Comparison of ENCODE assay signal across 8 mouse cellular contexts in the genomic region with DNA sequence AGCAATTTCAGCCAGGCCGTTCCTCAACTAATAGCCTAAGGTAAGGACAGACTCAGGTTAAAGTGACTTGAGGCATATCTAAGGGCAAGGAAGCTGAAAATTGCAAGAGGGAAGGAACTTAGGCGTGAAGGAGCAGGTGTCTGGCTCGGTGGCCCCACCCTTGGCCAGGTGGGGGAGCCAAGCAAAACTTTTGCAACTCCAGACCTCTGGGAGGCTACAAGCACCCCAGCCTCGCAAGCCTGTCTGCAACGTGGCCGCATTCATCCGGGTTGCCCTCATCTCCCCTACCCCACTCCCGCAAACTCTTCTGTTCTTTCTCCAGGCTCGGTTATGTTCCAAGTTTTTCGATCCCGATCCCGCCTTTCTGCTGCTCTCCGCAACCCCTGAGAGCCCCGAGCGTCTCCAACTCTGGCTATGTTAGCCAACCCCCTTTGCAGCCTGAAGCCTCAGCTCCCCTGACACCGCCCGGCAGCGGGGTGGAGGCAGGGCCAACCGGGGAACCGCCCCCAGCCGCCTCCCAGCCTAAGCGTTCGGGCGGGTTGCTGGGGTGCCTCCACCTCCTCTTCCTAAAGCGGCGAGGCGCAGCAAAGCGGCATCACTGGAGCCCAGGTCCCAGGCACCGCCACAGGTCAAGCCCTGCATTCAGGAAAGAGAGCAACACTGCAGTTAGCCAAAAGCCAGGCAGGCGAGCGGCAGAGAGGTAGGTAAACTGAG. TPM values are rescaled to one million over a fixed set of nuclear protein-coding genes. Genes with fewer than 3 reads are reported as not detected.
DNase-seq lines count a peak whose midpoint lies in the region; ATAC-seq and TF ChIP-seq lines count a peak whose summit lies in the region.

A gene (plus strand): TSS at position 201 of the 714 bp plus-strand sequence.

- peak within 1 kb of the TSS; percentile 73 for H3K4me3 ChIP-seq in E14TG2a.4 (replicated peaks; ENCODE audit: low read length)
- peak within 1 kb of the TSS; percentile 48 for H3K4me3 ChIP-seq in forebrain, embryonic 13.5 days
- H3K4me3 ChIP-seq in lung, embryonic 14.5 days (ENCODE audit: low read depth, low read length), result peak within 1 kb of the TSS; percentile 50
- peak within 1 kb of the TSS; percentile 47 for H3K4me3 ChIP-seq in neural tube, embryonic 15.5 days (replicated peaks)

- H3K27me3 ChIP-seq in E14TG2a.4 (ENCODE audit: insufficient read depth, low read length), result peaks cover 14% of the 10 kb centered on the region
- H3K27me3 ChIP-seq in forebrain, embryonic 13.5 days, result peaks cover 7% of the 10 kb centered on the region; the same call in 1 of the 2 replicates
- H3K27me3 ChIP-seq in lung, embryonic 14.5 days (ENCODE audit: insufficient read depth, low read length), result no peaks in the 10 kb centered on the region
- H3K27me3 ChIP-seq in neural tube, embryonic 15.5 days (replicated peaks), result 0 out of 2 replicates have a peak, but pooled peaks cover 4% of the 10 kb centered on the region

- H3K36me3 ChIP-seq in E14TG2a.4 (ENCODE audit: insufficient read depth, low read length), result no peaks in the 10 kb centered on the region
- H3K36me3 ChIP-seq in forebrain, embryonic 13.5 days (ENCODE audit: poor library complexity, severe bottlenecking), result no peaks in the 10 kb centered on the region
- no peaks in the 10 kb centered on the region for H3K36me3 ChIP-seq in lung, embryonic 14.5 days (ENCODE audit: insufficient read depth)
- H3K36me3 ChIP-seq in neural tube, embryonic 15.5 days, result no peaks in the 10 kb centered on the region

- H3K9me3 ChIP-seq in E14TG2a.4 (ENCODE audit: low read length), result no peaks in the 10 kb centered on the region
- no peaks in the 10 kb centered on the region for H3K9me3 ChIP-seq in forebrain, embryonic 13.5 days (replicated peaks)
- H3K9me3 ChIP-seq in lung, embryonic 14.5 days (ENCODE audit: low read depth, low read length), result no peaks in the 10 kb centered on the region
- H3K9me3 ChIP-seq in neural tube, embryonic 15.5 days (replicated peaks), result no peaks in the 10 kb centered on the region

- no peak within 1 kb of the TSS for H3K27ac ChIP-seq in forebrain, embryonic 13.5 days
- peak within 1 kb of the TSS; percentile 46 for H3K27ac ChIP-seq in lung, embryonic 14.5 days (ENCODE audit: low read depth)
- H3K27ac ChIP-seq in neural tube, embryonic 15.5 days (replicated peaks), result no peak within 1 kb of the TSS

- peak within 1 kb of the TSS; percentile 46 for H3K9ac ChIP-seq in forebrain, embryonic 13.5 days
- peak within 1 kb of the TSS; percentile 40 for H3K9ac ChIP-seq in lung, embryonic 14.5 days
- peak within 1 kb of the TSS; percentile 28 for H3K9ac ChIP-seq in neural tube, embryonic 15.5 days (replicated peaks)

- TF ChIP-seq CTCF in E14TG2a.4 (conservative IDR thresholded peaks at IDR 0.05; ENCODE audit: low read length), result no peak
- no peak for TF ChIP-seq CTCF in lung, embryonic 14.5 days (IDR thresholded peaks at IDR 0.05; ENCODE audit: low read depth)

- DNase-seq in c-Kit-positive CD71-positive TER-119-negative erythroid progenitor cells, embryonic 14.5 days (ENCODE audit: low read depth), result peak; percentile 44
- peak; percentile 46 to 54 for DNase-seq in heart, postnatal 10 days
- peak; percentile 40 to 64 for DNase-seq in kidney, postnatal 36 days
- DNase-seq in lung, embryonic 14.5 days, result peak; percentile 76
- peak; percentile 80 to 82 for DNase-seq in thymus, adult 18-20 months

- 0 out of 2 replicates have a peak, but pooled peaks cover 4% of the 10 kb centered on the region for H3K4me1 ChIP-seq in E14TG2a.4 (replicated peaks; ENCODE audit: low read depth, low read length)
- no peaks in the 10 kb centered on the region for H3K4me1 ChIP-seq in forebrain, embryonic 13.5 days
- H3K4me1 ChIP-seq in lung, embryonic 14.5 days (ENCODE audit: insufficient read depth), result no peaks in the 10 kb centered on the region
- H3K4me1 ChIP-seq in neural tube, embryonic 15.5 days, result peaks cover 3% of the 10 kb centered on the region; the same call in 1 of the 2 replicates

- peak; percentile 90 for ATAC-seq in forebrain, embryonic 13.5 days
- peak; percentile 98 for ATAC-seq in lung, embryonic 14.5 days (ENCODE audit: insufficient read depth)
- ATAC-seq in neural tube, embryonic 15.5 days (ENCODE audit: low FRiP score), result peak; percentile 74

- H3K4me2 ChIP-seq in forebrain, embryonic 13.5 days, result peak within 1 kb of the TSS; percentile 71
- peak within 1 kb of the TSS; percentile 69 for H3K4me2 ChIP-seq in lung, embryonic 14.5 days
- H3K4me2 ChIP-seq in neural tube, embryonic 15.5 days, result peak within 1 kb of the TSS; percentile 89

- 31% methylated on average over 30 of the region's 31 CpGs for WGBS in forebrain, embryonic 13.5 days
- 13% methylated on average over 29 of the region's 31 CpGs for WGBS in lung, embryonic 14.5 days
- WGBS in neural tube, embryonic 15.5 days, result 21% methylated on average over 31 of the region's 31 CpGs

- intact Hi-C loops in heart, postnatal 10 days (cut with DNase I), result no loop called here

RNA-seq across cellular contexts. Expression of the gene that starts here (rescaled TPM):
- polyA plus RNA-seq in forebrain, embryonic 13.5 days (2015; fragmentation: Nextera tagmentation; extraction: Ambion mirVana), result 1.3 and 1.4 TPM in 2 replicates
- 1 to 10 TPM; 2.6 to 3.0 TPM for total RNA-seq in heart, postnatal 10 days (2021)
- 6.1 and 6.5 TPM in 2 replicates for polyA plus RNA-seq in lung, embryonic 14.5 days (2014; fragmentation: Nextera tagmentation; extraction: Ambion mirVana)
- 0.60 and 3.1 TPM in 2 replicates for polyA plus RNA-seq in neural tube, embryonic 15.5 days (2015; fragmentation: Nextera tagmentation; extraction: Ambion mirVana)
